Comparison of ENCODE assay signal across 8 mouse cellular contexts in genomic region chr12:80945334-80945995, GRCm38 (mm10). TPM values are rescaled to one million over a fixed set of nuclear protein-coding genes. Genes with fewer than 3 reads are reported as not detected.
DNase-seq lines count a peak whose midpoint lies in the region; ATAC-seq lines count a peak whose summit lies in the region.

Gene Srsf5, plus strand, starts transcription at chr12:80945504.

- H3K9ac ChIP-seq in hindbrain, embryonic 16.5 days (ENCODE audit: low read depth, low read length): peak within 1 kb of the TSS; percentile 92

- no peaks in the 10 kb centered on the region for H3K27me3 ChIP-seq in hindbrain, embryonic 16.5 days (replicated peaks; ENCODE audit: control insufficient read depth, insufficient read depth, low read length)

- 0% methylated on average over 57 of the region's 57 CpGs for WGBS in hindbrain, embryonic 16.5 days
- WGBS in macrophage (ENCODE audit: missing documents): under 1% methylated on average over 57 of the region's 57 CpGs

- ATAC-seq in hindbrain, embryonic 16.5 days: peak; percentile 93

- DNase-seq in WW6 (ENCODE audit: low read depth, low spot score): peak; percentile 95
- peak; percentile 95 to 98 for DNase-seq in cerebellum, postnatal 4 days (ENCODE audit: low spot score in 2 of 2)
- DNase-seq in gastrocnemius, adult 18-20 months (ENCODE audit: low spot score): peak; percentile 99
- peak; percentile 97 to 98 for DNase-seq in left cerebral cortex, adult 18-20 months (ENCODE audit: low spot score in 2 of 2)
- peak; percentile 98 for DNase-seq in right cerebral cortex, adult 18-20 months
- DNase-seq in urinary bladder, postnatal 10 days (ENCODE audit: low spot score): peak; percentile 97

- H3K79me2 ChIP-seq in macrophage (ENCODE audit: inconsistent target): peaks cover 48% of the 10 kb centered on the region

- peak within 1 kb of the TSS; percentile 97 for H3K27ac ChIP-seq in hindbrain, embryonic 16.5 days (ENCODE audit: low read depth, low read length)
- H3K27ac ChIP-seq in macrophage: peak within 1 kb of the TSS; percentile 89

- H3K4me2 ChIP-seq in hindbrain, embryonic 16.5 days (ENCODE audit: low read length): peak within 1 kb of the TSS; percentile 64

- H3K36me3 ChIP-seq in hindbrain, embryonic 16.5 days (ENCODE audit: control insufficient read depth, insufficient read depth, low read length): peaks cover 20% of the 10 kb centered on the region
- peaks cover 31% of the 10 kb centered on the region for H3K36me3 ChIP-seq in macrophage (ENCODE audit: inconsistent target)

- H3K9me3 ChIP-seq in hindbrain, embryonic 16.5 days (ENCODE audit: control insufficient read depth, low read length): no peaks in the 10 kb centered on the region

- H3K4me1 ChIP-seq in hindbrain, embryonic 16.5 days (ENCODE audit: control insufficient read depth, insufficient read depth, low read depth, low read length): peaks cover 7% of the 10 kb centered on the region

- H3K4me3 ChIP-seq in hindbrain, embryonic 16.5 days (ENCODE audit: low read length): peak within 1 kb of the TSS; percentile 88
- H3K4me3 ChIP-seq in macrophage (ENCODE audit: inconsistent target): peak within 1 kb of the TSS; percentile 80

RNA-seq across cellular contexts. Expression of gene Srsf5, which starts in this region (rescaled TPM):
- 10 to 100 TPM; 83.3 to 89.2 TPM for total RNA-seq in gastrocnemius, adult 18-20 months (2021)
- polyA plus RNA-seq in hindbrain, embryonic 16.5 days (2015; fragmentation: Nextera tagmentation; extraction: Ambion mirVana): 371 and 381 TPM in 2 replicates
- total RNA-seq in left cerebral cortex, adult 18-20 months (2021): 100 to 1,000 TPM; 277 to 300 TPM
- total RNA-seq in macrophage (2018; cell fraction: chromatin; rRNA removed): 1,000 to 10,000 TPM; 1,478 to 2,930 (median 2,152) TPM
- 100 to 1,000 TPM; 128 to 425 (median 226) TPM for total RNA-seq in macrophage (2018; cell fraction: cytosol; rRNA removed)
- 1,000 to 10,000 TPM in 19 of 26 experiments, 100 to 1,000 TPM in 7; 770 to 1,971 (median 1,269) TPM for total RNA-seq in macrophage (2018; cell fraction: nucleus; rRNA removed)
- polyA plus RNA-seq in macrophage (2018): 244 to 534 TPM (median 325 TPM) in 3 replicates

Comparison
In these comparisons a context has a peak if more than half of its experiments do, and no peak if none do; other contexts are left out.
1. Peak in every context shown above with its lines: DNase-seq, ATAC-seq, H3K4me3 ChIP-seq and H3K27ac ChIP-seq.